Mouse (Mus musculus) E14TG2a.4 (cell line): ENCODE results near the gene Klhl12.
A peak's percentile ranks its signal among the peaks of the same experiment; 100 is the strongest.

ENCODE experiments used
- H3K27me3 ChIP-seq: 2 replicates; pipeline ENCODE4 v1.6.1; 2014; ENCODE audit warnings: low read length, control low read depth; ENCODE audit not compliant: insufficient read depth
- H3K36me3 ChIP-seq: 2 replicates; pipeline ENCODE4 v1.6.1; 2014; ENCODE audit warnings: low read length, control low read depth; ENCODE audit not compliant: insufficient read depth
- H3K4me1 ChIP-seq: replicated peaks from 2 replicates; pipeline ENCODE4 v1.6.1; 2014; ENCODE audit warnings: low read depth, low read length, control low read depth
- H3K4me3 ChIP-seq: replicated peaks from 2 replicates; pipeline ENCODE4 v1.5.1; 2014; ENCODE audit warnings: mild to moderate bottlenecking, low read length
- H3K9me3 ChIP-seq: 2 replicates; pipeline ENCODE4 v1.6.1; 2014; ENCODE audit warnings: low read length, control low read depth
- CTCF ChIP-seq: conservative IDR thresholded peaks from 2 replicates; pipeline ENCODE4 v1.5.1; 2014; ENCODE audit warnings: low read length
- NANOG ChIP-seq: IDR thresholded peaks from 2 replicates; pipeline ENCODE4 v1.6.1; 2014; ENCODE audit warnings: borderline replicate concordance, low read length, mixed read lengths
- POU5F1 ChIP-seq: IDR thresholded peaks from 2 replicates; pipeline ENCODE4 v1.6.1; 2014; ENCODE audit warnings: low read length, borderline replicate concordance

The Klhl12 gene

DNA sequence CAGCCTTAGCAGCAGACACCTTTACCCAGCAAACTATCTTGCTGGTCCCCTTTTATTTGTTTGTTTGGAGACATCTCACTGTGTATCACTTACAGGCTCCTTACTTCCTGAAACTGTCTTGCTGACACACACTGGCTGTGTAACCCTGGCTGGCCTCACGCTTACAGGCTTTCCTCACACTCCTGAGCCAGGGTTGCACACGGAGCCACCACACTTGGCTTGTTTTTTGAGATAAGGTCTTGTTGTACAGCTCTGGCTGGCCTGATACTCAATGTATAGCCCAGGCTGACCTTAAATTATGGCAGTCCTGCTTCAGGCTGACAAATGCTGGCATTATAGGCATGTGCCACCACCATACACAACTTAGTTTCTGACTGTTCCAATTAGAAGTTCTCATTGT, 29.3 kb downstream of the Klhl12 start:
- Histone ChIP-seq H3K9me3 (no peaks in the 10 kb centered on the region), H3K4me1 (no peaks in the 10 kb centered on the region), H3K27me3 (no peaks in the 10 kb centered on the region), H3K36me3 (peaks cover 73% of the 10 kb centered on the region), H3K4me3 (no peak overlapping the region)
- no peak for TF ChIP-seq CTCF
- TF ChIP-seq NANOG = no peak
- no peak for TF ChIP-seq POU5F1

DNA sequence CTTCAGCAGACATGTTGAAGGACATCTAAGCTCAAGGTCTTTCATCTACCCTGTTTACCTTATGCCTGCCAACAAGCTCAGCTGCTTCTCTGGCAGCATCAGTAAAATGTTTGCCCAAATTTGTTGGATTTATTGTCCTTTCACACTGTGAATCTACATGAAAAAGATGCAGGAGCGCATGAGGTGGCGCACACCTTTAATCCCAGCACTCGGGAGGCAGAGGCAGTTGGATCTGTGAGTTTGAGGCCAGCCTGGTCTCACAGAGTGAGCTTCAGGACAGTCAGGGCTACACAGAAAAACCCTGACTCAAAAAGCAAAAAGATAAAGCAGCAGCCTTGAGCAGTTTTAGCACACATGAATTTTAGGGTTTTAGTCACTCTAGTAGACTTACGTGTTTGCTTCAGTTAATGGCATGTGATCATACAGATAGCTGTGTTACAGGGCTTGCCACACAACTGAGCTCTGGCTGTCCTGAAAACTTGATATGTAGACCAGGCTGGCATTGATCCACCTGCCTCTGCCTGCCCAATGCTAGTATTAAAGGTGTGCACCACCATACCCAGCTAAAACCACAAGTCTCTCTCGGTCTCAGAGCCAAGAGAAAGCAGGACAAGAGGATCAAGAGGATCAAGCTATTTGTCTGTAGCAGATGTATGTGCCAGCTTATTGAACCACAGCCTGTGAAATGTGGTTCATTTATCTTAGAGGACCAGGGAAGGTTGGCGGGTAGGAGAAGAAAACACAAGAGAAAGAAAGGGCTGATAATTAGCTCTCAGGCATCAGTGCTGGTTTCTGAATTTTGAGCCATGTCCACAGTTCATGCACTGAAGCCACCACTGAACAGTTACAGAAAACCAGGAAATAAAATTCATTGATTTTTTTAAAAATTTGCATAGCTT, 35.8 kb downstream of the Klhl12 start:
- Histone ChIP-seq H3K4me1 (peaks cover 39% of the 10 kb centered on the region), H3K27me3 (no peaks in the 10 kb centered on the region), H3K36me3 (peaks cover 50% of the 10 kb centered on the region), H3K4me3 (no peak overlapping the region), H3K9me3 (no peaks in the 10 kb centered on the region)
- TF ChIP-seq POU5F1 = no peak

DNA sequence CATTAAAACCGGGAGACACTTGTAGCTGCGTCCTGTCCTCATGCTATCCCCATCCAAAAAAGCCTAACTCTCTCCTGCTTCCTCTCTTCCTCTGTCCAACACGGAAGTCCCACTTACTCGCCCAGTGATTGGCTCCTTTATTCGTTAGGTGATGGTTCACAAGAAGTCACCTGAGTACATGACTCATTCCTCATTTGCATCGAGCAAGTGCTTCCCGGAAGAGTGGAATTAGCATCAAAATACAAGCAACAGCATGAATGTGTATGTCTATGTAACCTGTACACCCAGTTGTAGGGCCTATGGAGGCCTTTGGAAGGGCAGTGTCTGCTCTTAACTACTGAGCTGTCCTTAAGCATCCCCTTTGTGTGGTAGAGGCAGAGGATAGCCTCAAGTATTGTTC, 36.9 kb downstream of the Klhl12 start:
- H3K27me3 ChIP-seq = no peaks in the 10 kb centered on the region
- H3K36me3 ChIP-seq = peaks cover 45% of the 10 kb centered on the region
- no peaks in the 10 kb centered on the region for H3K9me3 ChIP-seq
- peaks cover 48% of the 10 kb centered on the region for H3K4me1 ChIP-seq
- H3K4me3 ChIP-seq = 0 out of 2 replicates have a peak overlapping the region, but pooled peaks have one; percentile 17
- TF ChIP-seq POU5F1 = 0 out of 2 replicates have a peak, but pooled peaks have one; percentile 33
- no peak for TF ChIP-seq CTCF
- TF ChIP-seq NANOG = peak; percentile 75

DNA sequence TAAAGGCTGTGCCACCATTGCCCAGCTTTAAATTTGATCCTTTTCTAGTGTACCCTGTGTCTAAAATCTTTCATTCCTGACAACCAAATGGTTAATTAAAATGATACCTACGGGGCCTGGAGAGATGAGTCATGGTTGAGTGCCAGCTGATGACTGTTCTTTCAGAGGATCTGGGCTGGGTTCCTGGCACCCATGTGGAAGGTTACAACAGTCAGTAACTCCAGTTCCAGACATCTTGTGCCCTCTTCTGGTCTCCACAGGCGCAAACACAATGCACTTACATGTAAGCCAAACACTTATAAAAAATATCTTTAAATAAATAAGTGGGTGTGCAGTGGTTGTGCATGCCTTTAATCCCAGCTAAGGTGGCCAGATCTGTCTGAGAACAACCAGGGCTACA, 38.2 kb downstream of the Klhl12 start:
- no peak for TF ChIP-seq POU5F1
- no peak for TF ChIP-seq CTCF
- Histone ChIP-seq H3K9me3 (no peaks in the 10 kb centered on the region), H3K27me3 (no peaks in the 10 kb centered on the region), H3K36me3 (peaks cover 35% of the 10 kb centered on the region), H3K4me3 (peak overlapping the region; percentile 93; the same call in 1 of the 2 replicates), H3K4me1 (peaks cover 59% of the 10 kb centered on the region)

DNA sequence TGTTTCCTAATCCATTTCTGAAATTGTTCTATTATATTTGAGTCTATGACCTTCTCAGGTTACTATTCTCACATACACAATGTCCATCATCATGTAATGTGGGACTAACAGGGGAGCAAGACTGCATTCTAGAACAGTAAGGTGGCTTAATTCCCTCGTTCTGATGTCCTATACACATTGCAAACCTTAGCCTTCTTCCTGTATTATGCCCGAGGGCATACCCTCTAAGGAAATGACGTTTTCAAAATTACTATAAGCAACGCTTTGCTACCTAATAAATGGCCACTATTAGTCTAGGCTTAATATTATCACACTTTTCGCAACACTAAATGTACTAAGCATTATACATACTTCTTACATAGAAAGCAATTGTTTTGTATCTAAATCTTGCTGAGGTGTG, 38.6 kb downstream of the Klhl12 start:
- peaks cover 64% of the 10 kb centered on the region for H3K4me1 ChIP-seq
- H3K27me3 ChIP-seq = no peaks in the 10 kb centered on the region
- H3K9me3 ChIP-seq = no peaks in the 10 kb centered on the region
- TF ChIP-seq POU5F1 (no peak), CTCF (no peak), NANOG (no peak)
- peaks cover 33% of the 10 kb centered on the region for H3K36me3 ChIP-seq
- peak overlapping the region; percentile 93 for H3K4me3 ChIP-seq

DNA sequence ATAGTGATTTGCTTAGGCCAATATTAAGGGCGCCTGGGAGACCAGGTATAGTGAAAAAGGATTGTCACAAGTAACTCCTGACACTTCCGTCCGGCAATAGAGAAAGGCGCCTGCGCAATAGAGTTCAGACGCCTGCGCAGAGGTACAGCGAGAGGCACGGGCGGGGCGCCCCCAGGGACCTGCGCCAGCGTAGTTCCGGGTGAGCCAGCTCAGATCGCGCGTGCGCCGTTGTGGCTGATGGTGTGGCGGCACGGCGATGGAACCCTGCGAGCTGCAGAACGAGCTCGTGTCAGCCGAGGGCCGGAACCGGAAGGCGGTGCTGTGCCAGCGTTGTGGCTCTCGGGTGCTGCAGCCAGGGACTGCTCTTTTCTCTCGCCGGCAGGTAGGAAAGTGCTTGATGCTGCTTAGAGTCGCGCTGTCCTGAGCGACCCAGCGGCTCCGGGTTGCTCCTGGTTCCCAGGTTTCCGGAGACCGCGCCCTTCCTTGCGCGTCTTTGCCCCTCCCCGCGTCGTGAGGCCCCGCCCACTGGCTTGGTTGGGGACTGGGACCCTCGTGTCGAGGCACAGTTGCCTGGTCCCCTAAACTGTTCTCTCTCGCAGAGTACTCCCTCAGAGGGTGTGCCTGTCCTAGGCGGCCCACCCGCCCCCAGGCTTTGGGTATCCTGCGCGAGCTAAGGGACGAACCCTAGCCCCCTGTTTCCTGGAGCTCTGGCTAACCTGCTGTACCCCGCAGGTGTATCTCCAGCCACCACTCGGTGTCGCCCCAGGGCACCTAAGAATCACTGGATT, 39.3 kb downstream of the Klhl12 start, which contains the start of gene Rabif:
Gene Rabif (plus strand): TSS at position 221 of the 788 bp plus-strand sequence.
- Histone ChIP-seq H3K4me3 (peak within 1 kb of the TSS; percentile 93), H3K27me3 (no peaks in the 10 kb centered on the region), H3K9me3 (no peaks in the 10 kb centered on the region), H3K4me1 (peaks cover 71% of the 10 kb centered on the region), H3K36me3 (peaks cover 33% of the 10 kb centered on the region)
- TF ChIP-seq NANOG (no peak), CTCF (peak; percentile 24)

DNA sequence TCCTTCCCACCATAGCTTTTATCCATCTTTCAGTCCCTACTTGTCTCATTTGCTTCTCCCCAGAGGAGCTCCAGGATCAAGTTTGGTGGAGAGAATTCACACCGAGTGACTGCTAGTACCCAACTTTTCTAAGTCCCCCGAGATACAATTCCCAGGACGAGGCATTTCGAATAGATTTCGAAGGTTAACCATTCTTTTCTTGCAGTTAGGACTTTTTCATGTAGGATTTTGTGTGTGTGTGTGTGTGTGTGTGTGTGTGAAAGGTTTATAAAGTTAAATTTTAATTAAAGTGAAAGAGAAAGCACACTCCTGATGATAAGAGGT, 39.8 kb downstream of the Klhl12 start:
- Histone ChIP-seq H3K4me3 (peak overlapping the region; percentile 93), H3K9me3 (no peaks in the 10 kb centered on the region), H3K36me3 (peaks cover 30% of the 10 kb centered on the region), H3K27me3 (no peaks in the 10 kb centered on the region), H3K4me1 (peaks cover 74% of the 10 kb centered on the region)
- TF ChIP-seq CTCF (no peak), POU5F1 (no peak), NANOG (no peak)

DNA sequence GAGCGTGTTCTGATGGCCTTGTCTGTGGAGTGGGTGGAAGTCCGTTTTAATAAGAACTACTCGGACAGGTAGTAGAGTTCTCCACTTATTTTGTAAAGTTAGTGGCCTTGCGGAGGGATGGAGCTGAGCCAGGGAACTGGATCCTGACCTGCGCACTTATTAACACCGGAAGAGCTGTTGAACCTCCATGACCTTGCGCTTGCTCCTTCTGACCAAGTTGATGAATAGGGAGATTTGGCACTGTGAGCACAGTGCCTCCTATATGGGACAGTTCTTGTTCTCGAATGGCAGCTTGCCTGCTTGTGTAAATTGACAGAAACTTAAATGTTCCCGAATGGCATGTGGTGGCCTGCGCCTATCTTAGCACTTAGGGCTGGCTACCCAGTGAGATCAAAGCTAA, 40.7 kb downstream of the Klhl12 start:
- TF ChIP-seq CTCF (no peak), POU5F1 (no peak), NANOG (no peak)
- peaks cover 74% of the 10 kb centered on the region for H3K4me1 ChIP-seq
- H3K9me3 ChIP-seq = no peaks in the 10 kb centered on the region
- peak overlapping the region; percentile 93 for H3K4me3 ChIP-seq
- H3K27me3 ChIP-seq = no peaks in the 10 kb centered on the region
- H3K36me3 ChIP-seq = peaks cover 22% of the 10 kb centered on the region

DNA sequence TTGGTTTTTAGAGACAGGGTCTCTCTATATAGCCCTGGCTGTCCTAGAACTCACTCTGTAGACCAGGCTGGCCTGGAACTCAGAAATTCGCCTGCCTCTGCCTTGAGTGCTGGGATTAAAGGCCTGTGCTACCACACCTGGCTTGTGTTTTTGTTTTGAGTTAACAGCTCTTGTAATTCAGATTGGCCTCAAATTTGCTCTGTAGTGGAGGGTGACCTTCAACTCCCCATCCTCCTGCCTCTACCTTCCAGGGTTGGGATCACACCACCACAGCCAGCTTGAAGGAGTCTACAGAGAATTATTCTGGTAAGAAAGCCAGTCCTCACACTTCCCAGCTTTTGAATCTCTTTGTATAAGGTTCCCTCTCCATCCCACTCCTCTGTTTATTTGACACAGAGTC, 45.6 kb downstream of the Klhl12 start:
- Histone ChIP-seq H3K27me3 (no peaks in the 10 kb centered on the region), H3K36me3 (peaks cover 48% of the 10 kb centered on the region), H3K9me3 (no peaks in the 10 kb centered on the region), H3K4me3 (no peak overlapping the region), H3K4me1 (peaks cover 77% of the 10 kb centered on the region)
- TF ChIP-seq POU5F1 = no peak
- TF ChIP-seq CTCF = no peak
- TF ChIP-seq NANOG = peak; percentile 17; the same call in 1 of the 2 replicates
